Comparison of ENCODE assay signal across 22 mouse cellular contexts in genomic region chr2:72079110-72079509, GRCm38 (mm10).
DNase-seq lines count a peak whose midpoint lies in the region; ATAC-seq lines count a peak whose summit lies in the region.
"Had no signal": no experiment of that assay in that cellular context is flagged by ENCODE, and none has a peak within 500 bp of the region (broad histone marks: within the 10 kb centered on the region; RNA-seq: fewer than 3 reads in every experiment).

No protein-coding gene starts in this region.

- peak; percentile 14 for DNase-seq in A20 (ENCODE audit: low read depth, low spot score)
- DNase-seq in B cell, adult 2 months: peak; percentile 44 to 57
- peak; percentile 32 for DNase-seq in thymus, postnatal 25 days
- DNase-seq in testis, postnatal 14 days (ENCODE audit: low spot score): no peak
- no peak for DNase-seq in left cerebral cortex, postnatal 4 days
- DNase-seq: adrenal gland, postnatal 14 days; cerebellum, adult 11-12 months; cerebellum, postnatal 10 days; gastrocnemius, adult 2 months; gastrocnemius, postnatal 36 days; heart, postnatal 10 days; kidney, adult 8-10 months; kidney, postnatal 4 days; liver, postnatal 0 days; lung, postnatal 4 days; right cerebral cortex, postnatal 14 days had no signal

- intact Hi-C loops in left cerebral cortex, postnatal 4 days (cut with DNase I): no loop called here

- peak; percentile 78 to 80 for ATAC-seq in hematopoietic stem cell, adult 5-6 weeks (replicated peaks in 1 of 2; ENCODE audit: insufficient read depth in 1 of 2, low FRiP score in 2 of 2, low TSS enrichment in 1 of 2, low read depth in 1 of 2, poor library complexity in 2 of 2, severe bottlenecking in 2 of 2)
- ATAC-seq: forebrain, embryonic 16.5 days; intestine, embryonic 16.5 days; liver, embryonic 12.5 days; liver, postnatal 0 days; midbrain, embryonic 13.5 days; Patski had no signal

Comparison
In these comparisons a context has a peak if more than half of its experiments do, and no peak if none do; other contexts are left out.
1. DNase-seq: peak in A20 (single experiment), B cell, adult 2 months (2 of 2) and thymus, postnatal 25 days (single experiment); none in testis, postnatal 14 days (single experiment) and left cerebral cortex, postnatal 4 days (single experiment).